Mouse (Mus musculus) hindbrain, embryonic 15.5 days (tissue): ENCODE data around the gene Sos2. TPM values are rescaled to one million over a fixed set of nuclear protein-coding genes. Genes with fewer than 3 reads are reported as not detected.

Source experiments
- ATAC-seq: fragments of 200-750 bp; cut with Nextera tagmentation; 2 replicates; pipeline ENCODE4 v1.8.0; 2017; ENCODE audit warnings: low read depth, moderate number of reproducible peaks, moderate TSS enrichment; ENCODE audit not compliant: low FRiP score
- H3K27ac ChIP-seq: fragments of 300-500 bp; sonication (generic); replicated peaks from 2 replicates; pipeline ENCODE4 v1.5.1; 2015; ENCODE audit warnings: mild to moderate bottlenecking, inconsistent platforms
- H3K27me3 ChIP-seq: fragments of 300-500 bp; sonication (generic); 2 replicates; pipeline ENCODE4 v1.6.1; 2015; ENCODE audit warnings: control low read depth, inconsistent platforms
- H3K36me3 ChIP-seq: fragments of 300-500 bp; sonication (generic); 2 replicates; pipeline ENCODE4 v1.6.1; 2015; ENCODE audit warnings: control low read depth, inconsistent platforms
- H3K4me1 ChIP-seq: fragments of 300-500 bp; sonication (generic); replicated peaks from 2 replicates; pipeline ENCODE4 v1.6.1; 2015; ENCODE audit warnings: control low read depth, inconsistent platforms
- H3K4me2 ChIP-seq: fragments of 300-500 bp; sonication (generic); 2 replicates; pipeline ENCODE4 v1.6.1; 2015; ENCODE audit warnings: moderate library complexity, mild to moderate bottlenecking, inconsistent platforms
- H3K4me3 ChIP-seq: fragments of 300-500 bp; sonication (generic); 2 replicates; pipeline ENCODE4 v1.5.1; 2015; ENCODE audit warnings: mild to moderate bottlenecking, inconsistent platforms
- H3K9ac ChIP-seq: fragments of 300-500 bp; sonication (generic); 2 replicates; pipeline ENCODE4 v1.6.1; 2015; ENCODE audit warnings: inconsistent platforms
- H3K9me3 ChIP-seq: fragments of 300-500 bp; sonication (generic); 2 replicates; pipeline ENCODE4 v1.6.1; 2016; ENCODE audit warnings: control low read depth, inconsistent platforms
- WGBS: fragments of 180-500 bp; shearing (Covaris S2); methylation state at CpG from one replicate; pipeline ENCODE4 v1.1.7; 2015; 5-methylcytosine and 5-hydroxymethylcytosine counted together
- microRNA-seq: library from miRNA; unstranded; fragments of <30 nt; microRNA quantifications from one replicate; pipeline ENCODE4, GENCODE M21; 2016
- polyA plus RNA-seq: library from polyadenylated mRNA; unstranded; fragments of >200 nt; fragmentation: Nextera tagmentation; extraction: Ambion mirVana; gene quantifications from 2 replicates; pipeline ENCODE4 v1.2.1, GENCODE M21; 2015

Sos2 gene
- polyA plus RNA-seq, 1 experiment from 2014 or later = 12.5 TPM

- no peaks in the 10 kb centered on the region for H3K9me3 ChIP-seq
- H3K27me3 ChIP-seq = no peaks in the 10 kb centered on the region
- H3K4me3 ChIP-seq = no peak overlapping the region
- no peak overlapping the region for H3K27ac ChIP-seq
- ATAC-seq = no peak
- 89% methylated on average over 6 of the region's 6 CpGs for WGBS
- H3K4me1 ChIP-seq = no peaks in the 10 kb centered on the region
- H3K36me3 ChIP-seq = no peaks in the 10 kb centered on the region
- H3K9ac ChIP-seq = no peak overlapping the region
- H3K4me2 ChIP-seq = no peak overlapping the region
These were observed 136.7 kb downstream of the Sos2 start for GRCm38 (mm10) chr12:69544994-69545393.

GRCm38 (mm10) chr12:69544562-69544961 is 137.1 kb downstream of the Sos2 start:
- ATAC-seq = no peak
- Histone ChIP-seq H3K4me2 (no peak overlapping the region), H3K36me3 (no peaks in the 10 kb centered on the region), H3K4me3 (no peak overlapping the region), H3K27me3 (no peaks in the 10 kb centered on the region), H3K27ac (no peak overlapping the region), H3K9me3 (no peaks in the 10 kb centered on the region), H3K9ac (no peak overlapping the region), H3K4me1 (no peaks in the 10 kb centered on the region)
- 58% methylated on average over 2 of the region's 2 CpGs for WGBS

GRCm38 (mm10) chr12:69542376-69542775 is 139.3 kb downstream of the Sos2 start:
- no peak overlapping the region for H3K27ac ChIP-seq
- no peaks in the 10 kb centered on the region for H3K27me3 ChIP-seq
- ATAC-seq = no peak
- 95% methylated on average over 8 of the region's 8 CpGs for WGBS
- H3K4me2 ChIP-seq = no peak overlapping the region
- H3K4me1 ChIP-seq = peaks cover 14% of the 10 kb centered on the region
- no peaks in the 10 kb centered on the region for H3K9me3 ChIP-seq
- no peaks in the 10 kb centered on the region for H3K36me3 ChIP-seq
- H3K9ac ChIP-seq = no peak overlapping the region
- no peak overlapping the region for H3K4me3 ChIP-seq

- Histone ChIP-seq H3K27ac (0 out of 2 replicates have a peak overlapping the region, but pooled peaks have one; percentile 30), H3K9me3 (no peaks in the 10 kb centered on the region), H3K27me3 (no peaks in the 10 kb centered on the region), H3K4me2 (no peak overlapping the region), H3K4me3 (no peak overlapping the region), H3K9ac (no peak overlapping the region), H3K4me1 (peaks cover 19% of the 10 kb centered on the region), H3K36me3 (no peaks in the 10 kb centered on the region)
- no peak for ATAC-seq
- WGBS = 78% methylated on average over 8 of the region's 8 CpGs
These were observed 140.0 kb downstream of the Sos2 start for GRCm38 (mm10) chr12:69541663-69542062.

- H3K9me3 ChIP-seq = no peaks in the 10 kb centered on the region
- H3K9ac ChIP-seq = no peak overlapping the region
- H3K36me3 ChIP-seq = no peaks in the 10 kb centered on the region
- peaks cover 19% of the 10 kb centered on the region for H3K4me1 ChIP-seq
- H3K27me3 ChIP-seq = no peaks in the 10 kb centered on the region
- H3K27ac ChIP-seq = peak overlapping the region; percentile 76; the same call in 1 of the 2 replicates
- ATAC-seq = no peak
- no peak overlapping the region for H3K4me2 ChIP-seq
- WGBS = 62% methylated on average over 7 of the region's 7 CpGs
- no peak overlapping the region for H3K4me3 ChIP-seq
These were observed 142.3 kb downstream of the Sos2 start for GRCm38 (mm10) chr12:69539353-69539752.

GRCm38 (mm10) chr12:69538362-69538950 is 143.2 kb downstream of the Sos2 start:
- H3K27ac ChIP-seq = peak overlapping the region; percentile 76
- H3K4me2 ChIP-seq = no peak overlapping the region
- 73% methylated on average over 4 of the region's 4 CpGs for WGBS
- H3K27me3 ChIP-seq = no peaks in the 10 kb centered on the region
- no peaks in the 10 kb centered on the region for H3K36me3 ChIP-seq
- ATAC-seq = peak; percentile 5; the same call in 1 of the 2 replicates
- no peak overlapping the region for H3K4me3 ChIP-seq
- H3K9ac ChIP-seq = no peak overlapping the region
- H3K9me3 ChIP-seq = no peaks in the 10 kb centered on the region
- H3K4me1 ChIP-seq = peaks cover 19% of the 10 kb centered on the region

GRCm38 (mm10) chr12:69537675-69538361 is 143.8 kb downstream of the Sos2 start:
- 62% methylated on average over 19 of the region's 19 CpGs for WGBS
- no peak overlapping the region for H3K9ac ChIP-seq
- H3K27ac ChIP-seq = peak overlapping the region; percentile 76
- no peak overlapping the region for H3K4me3 ChIP-seq
- H3K4me1 ChIP-seq = peaks cover 19% of the 10 kb centered on the region
- H3K36me3 ChIP-seq = no peaks in the 10 kb centered on the region
- H3K4me2 ChIP-seq = peak overlapping the region; percentile 19; the same call in 1 of the 2 replicates
- H3K27me3 ChIP-seq = no peaks in the 10 kb centered on the region
- peak; percentile 37; the same call in 1 of the 2 replicates for ATAC-seq
- H3K9me3 ChIP-seq = no peaks in the 10 kb centered on the region

- Histone ChIP-seq H3K36me3 (no peaks in the 10 kb centered on the region), H3K9me3 (no peaks in the 10 kb centered on the region), H3K27me3 (no peaks in the 10 kb centered on the region), H3K4me2 (0 out of 2 replicates have a peak overlapping the region, but pooled peaks have one; percentile 19), H3K27ac (peak overlapping the region; percentile 76), H3K4me3 (no peak overlapping the region), H3K9ac (no peak overlapping the region), H3K4me1 (peaks cover 19% of the 10 kb centered on the region)
- ATAC-seq = peak; percentile 66; the same call in 1 of the 2 replicates
- WGBS = 23% methylated on average over 10 of the region's 10 CpGs
These were observed 144.4 kb downstream of the Sos2 start for GRCm38 (mm10) chr12:69537243-69537674.

GRCm38 (mm10) chr12:69536616-69537242 is 144.9 kb downstream of the Sos2 start:
- Histone ChIP-seq H3K36me3 (no peaks in the 10 kb centered on the region), H3K9me3 (no peaks in the 10 kb centered on the region), H3K4me3 (no peak overlapping the region), H3K27ac (peak overlapping the region; percentile 76), H3K27me3 (no peaks in the 10 kb centered on the region), H3K4me1 (peaks cover 19% of the 10 kb centered on the region), H3K4me2 (no peak overlapping the region), H3K9ac (no peak overlapping the region)
- no peak for ATAC-seq
- 56% methylated on average over 10 of the region's 10 CpGs for WGBS

Small RNAs within 50 kb of the gene (microRNA-seq; reads per million reads assigned to microRNA genes)
- gene Gm23018 = not detected

Other genes with a start within 250 kb of the Sos2 start
- gene Vcpkmt, start 98.8 kb downstream of the Sos2 start, polyA plus RNA-seq = 24.8 and 25.3 TPM in 2 replicates
- gene L2hgdh, start 43.0 kb upstream of the Sos2 start, polyA plus RNA-seq = 12.5 and 13.3 TPM in 2 replicates
- 34.5 and 37.0 TPM in 2 replicates for gene Atp5s, start 43.1 kb upstream of the Sos2 start, polyA plus RNA-seq
- gene Cdkl1, start 109.4 kb upstream of the Sos2 start, polyA plus RNA-seq = 9.0 and 9.7 TPM in 2 replicates
- 132 and 148 TPM in 2 replicates for gene Atl1, start 210.8 kb upstream of the Sos2 start, polyA plus RNA-seq
- 26.5 and 26.6 TPM in 2 replicates for gene Map4k5, start 211.3 kb upstream of the Sos2 start, polyA plus RNA-seq